Mouse (Mus musculus) myocyte (in vitro differentiated cells): ENCODE results near the gene Sept11. TPM values are rescaled to one million over a fixed set of nuclear protein-coding genes. Genes with fewer than 3 reads are reported as not detected.

Experiments
- H3K27me3 ChIP-seq: one replicate; pipeline ENCODE4 v1.6.1; 2011; ENCODE audit not compliant: control insufficient read depth, insufficient read depth, insufficient read length
- H3K36me3 ChIP-seq: one replicate; pipeline ENCODE4 v1.6.1; 2011; ENCODE audit not compliant: control insufficient read depth, insufficient read depth
- H3K4me2 ChIP-seq: one replicate; pipeline ENCODE4 v1.6.1; 2011; ENCODE audit warnings: low read depth, control low read depth
- H3K4me3 ChIP-seq: one replicate; pipeline ENCODE4 v1.5.1; 2011; ENCODE audit warnings: mild to moderate bottlenecking, control low read depth, moderate library complexity
- H3K79me2 ChIP-seq: one replicate; pipeline ENCODE4 v1.6.1; 2011; ENCODE audit not compliant: control insufficient read depth, insufficient read depth
- H3ac ChIP-seq: one replicate; pipeline ENCODE4 v1.6.1; 2011; ENCODE audit not compliant: control insufficient read depth, insufficient read length
- CEBPB ChIP-seq: IDR thresholded peaks from 2 replicates; pipeline ENCODE4 v1.6.1; 2011; ENCODE audit warnings: mild to moderate bottlenecking, moderate library complexity; ENCODE audit not compliant: poor library complexity, insufficient read depth, severe bottlenecking
- E2F4 ChIP-seq: IDR thresholded peaks from one replicate; pipeline ENCODE4 v1.6.1; 2011; ENCODE audit warnings: mild to moderate bottlenecking, control low read depth, moderate library complexity; ENCODE audit not compliant: insufficient read depth
- MAX ChIP-seq: IDR thresholded peaks from one replicate; pipeline ENCODE4 v1.6.1; 2011; ENCODE audit warnings: low read depth, mild to moderate bottlenecking, control low read depth
- MYOD1 ChIP-seq, 3 experiments: IDR thresholded peaks; one replicate each; pipeline ENCODE4 v1.6.1; 2011; ENCODE audit warnings: control low read depth in 2 of 3, low read depth in 2 of 3, mild to moderate bottlenecking in 2 of 3, moderate library complexity in 1 of 3; ENCODE audit not compliant: insufficient read length in 2 of 3, control insufficient read depth in 1 of 3
- MYOG ChIP-seq, 3 experiments: IDR thresholded peaks; one replicate each; pipeline ENCODE4 v1.6.1; 2011; ENCODE audit warnings: control low read depth in 2 of 3, low read depth in 2 of 3, mild to moderate bottlenecking in 2 of 3; ENCODE audit not compliant: insufficient read length in 2 of 3, control insufficient read depth in 1 of 3, insufficient read depth in 1 of 3
- POLR2A ChIP-seq: IDR thresholded peaks from one replicate; pipeline ENCODE4 v1.6.1; 2011; ENCODE audit warnings: low read depth, mild to moderate bottlenecking, control low read depth, moderate library complexity; ENCODE audit not compliant: insufficient read length
- POLR2AphosphoS2 ChIP-seq: IDR thresholded peaks from one replicate; pipeline ENCODE4 v1.6.1; 2011; ENCODE audit warnings: low read depth, control low read depth; ENCODE audit not compliant: insufficient read length
- REST ChIP-seq: IDR thresholded peaks from one replicate; pipeline ENCODE4 v1.6.1; 2011; ENCODE audit warnings: mild to moderate bottlenecking, control low read depth, moderate library complexity; ENCODE audit not compliant: insufficient read depth, insufficient read length
- SRF ChIP-seq: IDR thresholded peaks from one replicate; pipeline ENCODE4 v1.6.1; 2011; ENCODE audit warnings: low read depth; ENCODE audit not compliant: control insufficient read depth, insufficient read length
- TCF12 ChIP-seq: IDR thresholded peaks from one replicate; pipeline ENCODE4 v1.6.1; 2011; ENCODE audit warnings: mild to moderate bottlenecking, control low read depth; ENCODE audit not compliant: poor library complexity, insufficient read depth, severe bottlenecking
- TCF3 ChIP-seq: IDR thresholded peaks from one replicate; pipeline ENCODE4 v1.6.1; 2011; ENCODE audit warnings: low read depth, control low read depth; ENCODE audit not compliant: insufficient read length
- USF1 ChIP-seq: IDR thresholded peaks from one replicate; pipeline ENCODE4 v1.6.1; 2011; ENCODE audit warnings: low read depth, mild to moderate bottlenecking, control low read depth, moderate library complexity
- polyA plus RNA-seq: library from polyadenylated mRNA; unstranded; fragments of >200 nt; fragmentation: generic; extraction: Trizol; gene quantifications from one replicate; pipeline ENCODE4 v1.2.1, GENCODE M21; 2012; ENCODE audit warnings: missing spikeins

Sept11 gene
- polyA plus RNA-seq, 1 experiment = 114 TPM

DNA sequence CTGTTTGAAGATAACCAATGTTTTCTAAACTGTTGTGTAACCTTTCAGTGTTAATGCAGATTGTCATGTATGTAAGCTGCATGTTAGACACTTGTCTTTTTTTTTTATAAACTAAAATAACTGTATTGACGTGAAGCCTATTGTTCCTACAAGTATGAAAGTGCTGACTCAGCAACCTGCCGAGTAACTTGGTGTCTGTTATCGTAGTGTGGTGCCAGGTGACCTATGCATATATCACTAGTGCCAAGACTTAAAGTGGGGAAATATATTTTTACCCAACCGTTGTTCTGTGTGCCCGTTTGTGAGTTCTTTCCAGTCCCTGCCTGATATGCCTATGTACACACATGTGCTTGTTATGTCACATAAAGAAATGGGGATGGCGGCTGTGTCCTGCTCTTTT lies 81.4 kb downstream of the Sept11 start:
- Histone ChIP-seq H3K4me3 (no peak overlapping the region), H3K4me2 (no peak overlapping the region), H3K36me3 (peaks cover 51% of the 10 kb centered on the region), H3ac (no peak overlapping the region), H3K79me2 (no peaks in the 10 kb centered on the region), H3K27me3 (no peaks in the 10 kb centered on the region)
- no peak for TF ChIP-seq POLR2AphosphoS2
- no peak for TF ChIP-seq E2F4
- no peak for TF ChIP-seq TCF3
- TF ChIP-seq REST = no peak
- TF ChIP-seq CEBPB = no peak
- TF ChIP-seq MYOD1 (IDR thresholded peaks at IDR 0.05; ENCODE audit: control insufficient read depth in 1 of 3, insufficient read length in 2 of 3, low read depth in 2 of 3) = no peak
- TF ChIP-seq USF1 = no peak
- no peak for TF ChIP-seq MYOG (IDR thresholded peaks at IDR 0.05; ENCODE audit: control insufficient read depth in 1 of 3, insufficient read depth in 1 of 3, insufficient read length in 2 of 3, low read depth in 2 of 3)
- TF ChIP-seq MAX = no peak
- no peak for TF ChIP-seq TCF12
- TF ChIP-seq POLR2A = no peak
- TF ChIP-seq SRF = no peak

DNA sequence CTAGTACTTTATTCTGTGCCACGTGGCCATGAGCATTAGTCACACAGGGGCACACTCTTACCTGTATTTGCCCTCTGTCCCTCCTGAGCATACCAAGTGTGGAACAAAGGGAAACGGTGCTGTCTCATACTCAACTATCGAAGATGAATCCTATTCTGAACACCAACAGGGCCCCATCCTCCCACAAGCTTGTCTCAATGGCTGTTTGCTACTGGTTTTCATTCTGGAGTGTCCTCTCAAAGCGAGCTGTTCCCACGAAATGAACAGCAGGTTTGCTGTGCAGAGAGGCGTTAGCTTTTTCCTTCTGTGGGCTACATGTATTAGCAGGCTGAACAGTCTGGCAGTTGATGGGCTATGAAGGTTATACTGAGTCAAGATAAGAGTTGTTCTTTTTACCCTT lies 85.4 kb downstream of the Sept11 start:
- H3K27me3 ChIP-seq = no peaks in the 10 kb centered on the region
- no peak overlapping the region for H3ac ChIP-seq
- TF ChIP-seq POLR2A (no peak), MAX (no peak), MYOG (IDR thresholded peaks at IDR 0.05; ENCODE audit: control insufficient read depth in 1 of 3, insufficient read depth in 1 of 3, insufficient read length in 2 of 3, low read depth in 2 of 3) (no peak), POLR2AphosphoS2 (peak; percentile 26)
- no peaks in the 10 kb centered on the region for H3K79me2 ChIP-seq
- H3K4me2 ChIP-seq = no peak overlapping the region
- H3K36me3 ChIP-seq = peaks cover 24% of the 10 kb centered on the region
- H3K4me3 ChIP-seq = no peak overlapping the region

DNA sequence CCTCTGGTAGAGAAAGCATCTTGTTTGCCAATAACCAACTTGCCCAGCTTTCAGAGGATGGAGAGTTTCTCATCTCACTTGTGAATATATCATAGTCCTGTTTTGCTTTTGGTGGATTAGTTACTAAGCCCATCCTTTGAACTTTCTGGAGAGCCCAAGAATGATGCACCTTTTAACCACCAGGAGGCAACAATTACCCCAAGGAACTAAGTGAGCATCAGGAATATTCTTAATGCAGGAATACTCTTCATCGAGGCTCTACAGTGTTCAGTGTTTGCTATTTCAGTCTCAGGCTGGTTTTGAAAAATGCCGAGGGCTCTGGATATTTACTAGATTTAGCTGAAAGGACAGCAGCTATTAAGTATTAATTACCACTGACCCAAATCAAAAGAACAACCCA lies 87.0 kb downstream of the Sept11 start:
- no peak overlapping the region for H3K4me2 ChIP-seq
- H3K79me2 ChIP-seq = no peaks in the 10 kb centered on the region
- no peak overlapping the region for H3K4me3 ChIP-seq
- H3K36me3 ChIP-seq = peaks cover 19% of the 10 kb centered on the region
- no peak overlapping the region for H3ac ChIP-seq
- no peak for TF ChIP-seq MAX
- no peak for TF ChIP-seq MYOD1 (IDR thresholded peaks at IDR 0.05; ENCODE audit: control insufficient read depth in 1 of 3, insufficient read length in 2 of 3, low read depth in 2 of 3)
- TF ChIP-seq POLR2AphosphoS2 = no peak
- no peak for TF ChIP-seq TCF3
- no peak for TF ChIP-seq TCF12
- TF ChIP-seq E2F4 = no peak
- no peak for TF ChIP-seq MYOG (IDR thresholded peaks at IDR 0.05; ENCODE audit: control insufficient read depth in 1 of 3, insufficient read depth in 1 of 3, insufficient read length in 2 of 3, low read depth in 2 of 3)
- TF ChIP-seq CEBPB = no peak
- no peak for TF ChIP-seq SRF
- no peaks in the 10 kb centered on the region for H3K27me3 ChIP-seq

DNA sequence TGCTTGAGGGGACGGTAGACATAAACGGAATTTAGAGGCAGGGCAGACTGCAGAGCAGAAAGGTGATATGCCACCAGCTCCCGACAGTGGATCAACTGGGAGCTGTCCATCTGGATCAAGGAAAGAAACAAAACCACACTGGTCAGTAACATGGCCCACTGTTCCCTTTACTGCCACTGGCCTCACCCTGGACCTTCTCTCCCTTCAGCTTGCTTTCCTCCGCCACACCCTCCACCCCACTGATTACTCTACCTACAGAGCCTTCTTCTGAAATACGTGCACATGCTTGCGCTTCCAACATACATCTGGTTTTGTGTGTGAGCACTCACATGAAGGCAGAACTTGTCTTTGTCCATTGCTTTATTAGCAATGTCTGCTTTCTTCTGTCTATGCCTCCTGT lies 90.1 kb downstream of the Sept11 start:
- Histone ChIP-seq H3K79me2 (no peaks in the 10 kb centered on the region), H3K27me3 (no peaks in the 10 kb centered on the region), H3ac (no peak overlapping the region), H3K4me3 (no peak overlapping the region), H3K36me3 (peaks cover 36% of the 10 kb centered on the region), H3K4me2 (no peak overlapping the region)
- no peak for TF ChIP-seq TCF3
- TF ChIP-seq POLR2AphosphoS2 = peak; percentile 65

DNA sequence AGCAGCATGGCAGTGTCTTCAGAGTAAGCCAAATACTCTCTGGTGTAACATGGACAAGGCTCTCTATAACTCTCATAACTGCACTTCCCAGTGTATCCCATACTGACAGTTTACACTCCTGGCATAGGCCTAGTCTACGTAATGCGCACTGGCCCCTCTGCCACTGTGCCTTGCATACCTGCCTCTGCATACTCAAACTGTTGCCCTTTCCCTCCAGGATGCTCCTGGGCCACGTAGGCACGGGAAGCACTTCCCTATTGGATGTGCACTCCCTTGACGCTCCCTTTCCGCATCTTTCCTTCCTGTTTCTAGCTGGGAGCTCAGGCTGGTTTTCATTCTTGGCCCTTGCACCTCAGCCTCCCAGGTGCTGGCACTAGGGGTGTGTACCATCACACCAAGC lies 91.3 kb downstream of the Sept11 start:
- TF ChIP-seq POLR2AphosphoS2 = peak; percentile 91
- peak; percentile 44 for TF ChIP-seq POLR2A
- no peak for TF ChIP-seq REST
- H3K4me2 ChIP-seq = no peak overlapping the region
- peaks cover 42% of the 10 kb centered on the region for H3K36me3 ChIP-seq
- no peaks in the 10 kb centered on the region for H3K27me3 ChIP-seq
- H3ac ChIP-seq = no peak overlapping the region
- no peak overlapping the region for H3K4me3 ChIP-seq
- H3K79me2 ChIP-seq = no peaks in the 10 kb centered on the region

DNA sequence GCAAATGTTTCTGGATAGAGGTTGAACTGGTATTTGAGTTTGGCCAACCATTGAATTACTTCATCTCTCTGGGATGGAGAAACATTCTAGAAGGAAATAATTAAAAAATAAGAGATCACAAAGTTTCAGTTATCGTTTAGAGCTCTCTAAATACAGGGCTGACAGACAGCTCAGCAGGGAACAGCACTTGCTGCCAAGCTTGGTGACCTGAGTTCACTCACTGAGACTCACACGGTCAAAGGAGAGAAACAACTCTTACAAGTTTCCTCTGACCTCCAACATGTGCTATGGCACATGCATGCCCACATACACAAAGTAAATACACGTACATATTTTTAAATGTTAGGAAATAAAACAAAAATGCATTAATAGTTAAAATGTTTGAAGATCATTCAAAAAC lies 96.4 kb downstream of the Sept11 start:
- no peaks in the 10 kb centered on the region for H3K27me3 ChIP-seq
- H3ac ChIP-seq = no peak overlapping the region
- no peak overlapping the region for H3K4me3 ChIP-seq
- peaks cover 52% of the 10 kb centered on the region for H3K36me3 ChIP-seq
- H3K79me2 ChIP-seq = peaks cover 40% of the 10 kb centered on the region
- no peak overlapping the region for H3K4me2 ChIP-seq
- TF ChIP-seq TCF3 (no peak), CEBPB (no peak), SRF (no peak), E2F4 (no peak)
